Mouse (Mus musculus): ENCODE data around the gene Nell2. TPM values are rescaled to one million over a fixed set of nuclear protein-coding genes. Genes with fewer than 3 reads are reported as not detected.

Gene Nell2
- 0.35 TPM for polyA plus RNA-seq (2014; fragmentation: Illumina TruSeq; extraction: RNeasy Lipid Tissue Mini Kit (QIAGEN cat#74804); ENCODE audit: low read depth, low replicate concordance)

DNA sequence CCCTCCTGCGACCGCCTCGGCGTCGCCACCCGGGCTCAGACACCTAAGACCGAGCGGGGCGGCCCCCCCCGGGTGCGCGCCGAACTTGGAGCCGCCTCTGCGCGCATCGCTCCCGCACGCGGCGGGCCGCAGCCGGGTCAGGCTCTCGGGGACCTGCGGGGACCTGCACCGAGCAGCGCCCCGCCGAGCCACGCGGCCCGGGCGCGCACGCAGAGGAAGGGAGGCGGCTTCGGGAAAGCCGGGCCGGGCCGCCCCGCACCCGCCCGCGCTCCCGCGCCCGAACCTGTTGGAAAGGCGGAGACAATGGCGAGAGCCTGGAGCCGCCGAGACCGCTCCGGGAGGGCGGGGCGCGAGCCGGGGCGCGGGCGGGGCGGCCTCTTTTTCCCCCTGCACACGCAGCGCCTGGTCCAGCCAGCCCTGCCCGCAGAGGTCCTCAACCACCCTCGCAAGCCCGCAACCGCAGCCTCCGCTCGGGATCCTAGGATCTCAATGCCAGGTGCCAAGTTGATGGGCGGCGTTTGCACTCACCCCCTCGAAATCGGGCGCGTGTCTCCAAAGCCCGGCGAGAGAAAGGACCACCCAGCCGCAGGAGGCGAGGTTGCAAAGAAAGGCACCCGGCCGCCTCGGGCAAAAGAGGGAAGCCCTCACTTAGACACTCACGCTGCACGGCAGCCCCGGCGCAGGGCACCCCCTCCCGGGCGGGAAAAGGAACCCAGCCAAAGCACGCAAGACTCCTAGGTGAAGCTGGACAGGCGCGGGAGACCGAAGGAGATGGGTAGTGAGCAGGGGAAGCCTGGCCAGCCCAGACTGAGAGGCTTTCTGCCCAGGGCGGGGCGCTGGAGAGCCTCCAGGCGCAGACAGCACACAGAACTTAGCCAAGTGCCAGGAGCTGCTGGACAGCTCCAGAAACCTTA lies at the start of gene Nell2:
Nell2 (minus strand) TSS at position 612 of the 914 bp plus-strand sequence.

Other genes with a start within 250 kb of the Nell2 start
- gene Dbx2, start 127.4 kb upstream of the Nell2 start, polyA plus RNA-seq (2014; fragmentation: Illumina TruSeq; extraction: RNeasy Lipid Tissue Mini Kit (QIAGEN cat#74804); ENCODE audit: low read depth, low replicate concordance), result not detected

All from sigmoid colon, adult 10 weeks (tissue).